Mouse (Mus musculus) CD4-positive, CD25-positive, alpha-beta regulatory T cell, adult 2 months (primary cell): ENCODE results near the gene Olfr898.

Experiments used
- DNase-seq: peaks from one replicate; pipeline ENCODE4 v3.0.0-alpha.2; 2012; ENCODE audit warnings: low read depth, low spot score

Olfr898 gene

GRCm38 (mm10) chr9:38348111-38348510 lies at the start of gene Olfr898:
Gene Olfr898, plus strand, starts transcription at chr9:38348411.
- DNase-seq, result no peak

GRCm38 (mm10) chr9:38328760-38329159 lies 19.5 kb upstream of the Olfr898 start, which contains the start of gene Olfr25:
Gene Olfr25, plus strand, starts transcription at chr9:38329060.
- DNase-seq, result no peak

- DNase-seq, result no peak
These were observed 18.4 kb downstream of the Olfr898 start, which contains the start of gene Olfr250 for GRCm38 (mm10) chr9:38366596-38366995. Gene Olfr250, plus strand, starts transcription at chr9:38366896.

GRCm38 (mm10) chr9:38376786-38377185 lies 28.6 kb downstream of the Olfr898 start, which contains the start of gene Olfr251:
Gene Olfr251, plus strand, starts transcription at chr9:38377086.
- no peak for DNase-seq

GRCm38 (mm10) chr9:38401398-38401797 lies 53.2 kb downstream of the Olfr898 start, which contains the start of gene Olfr147:
Gene Olfr147, plus strand, starts transcription at chr9:38401698.
- DNase-seq, result no peak
